Mouse (Mus musculus) embryonic fibroblast, embryonic 13.5 days (primary cell): ENCODE measurements around the gene Cnot10.

Experiments used
- CTCF ChIP-seq: IDR thresholded peaks from 2 replicates; pipeline ENCODE4 v1.5.1; 2011; ENCODE audit warnings: mild to moderate bottlenecking, control low read depth, low read length, moderate library complexity, borderline replicate concordance; ENCODE audit not compliant: insufficient read depth
- POLR2A ChIP-seq: IDR thresholded peaks from 2 replicates; pipeline ENCODE4 v1.6.1; 2011; ENCODE audit warnings: low read depth, mild to moderate bottlenecking, control low read depth, low read length, moderate library complexity

GRCm38 (mm10) chr9:114672703-114673561 lies 32.9 kb upstream of the Cnot10 start:
- TF ChIP-seq CTCF (no peak), POLR2A (no peak)
